Mouse (Mus musculus) CD8-positive naive resting alpha-beta T cell, adult 2 months (primary cell): ENCODE data around the gene Gdpd3.

Experiments used
- DNase-seq, 2 experiments: peaks; one replicate each; pipeline ENCODE4 v3.0.0; 2022; ENCODE audit warnings: low read depth in 2 of 2, low spot score in 2 of 2

Gdpd3 gene

DNA sequence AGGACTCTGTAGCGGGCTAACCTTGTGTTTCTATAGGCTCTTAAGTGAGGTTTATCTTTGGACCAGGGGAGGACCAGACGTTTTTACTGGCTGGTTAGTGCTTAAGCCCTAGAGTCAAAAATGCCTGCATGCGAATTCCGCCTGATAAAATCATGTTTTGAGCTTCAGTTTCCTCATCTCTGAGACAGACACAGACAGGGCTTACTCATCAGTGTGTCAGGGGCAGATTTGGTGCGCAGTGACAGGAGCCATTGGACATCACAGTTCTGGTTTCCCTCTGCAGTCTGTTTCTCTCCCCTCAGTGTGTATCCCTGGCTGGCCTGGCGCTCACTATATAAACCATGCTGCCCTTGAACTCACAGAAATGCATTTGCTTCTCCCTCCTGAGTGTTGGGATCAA, 37.0 kb downstream of the Gdpd3 start:
- DNase-seq, result no peak

DNA sequence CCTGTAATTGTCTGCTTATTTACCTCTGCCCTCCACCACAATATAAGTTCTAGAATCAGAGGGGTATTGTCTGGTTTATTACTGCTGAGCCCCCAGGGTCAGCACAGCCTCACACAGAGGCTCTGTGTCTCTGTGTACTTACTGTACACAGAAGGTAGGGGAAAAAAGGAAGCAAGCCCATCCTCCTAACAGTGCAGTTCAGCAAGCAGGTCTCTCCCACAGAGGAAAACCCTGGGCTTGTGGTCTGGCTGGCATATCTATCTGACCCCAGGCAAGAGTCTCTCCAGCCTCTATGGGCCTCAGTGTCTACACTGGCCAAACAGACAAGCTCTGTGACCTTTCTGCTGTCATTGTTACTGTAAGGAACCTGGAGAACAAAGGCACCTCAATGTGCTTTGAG, 37.6 kb downstream of the Gdpd3 start:
- DNase-seq, result no peak

DNA sequence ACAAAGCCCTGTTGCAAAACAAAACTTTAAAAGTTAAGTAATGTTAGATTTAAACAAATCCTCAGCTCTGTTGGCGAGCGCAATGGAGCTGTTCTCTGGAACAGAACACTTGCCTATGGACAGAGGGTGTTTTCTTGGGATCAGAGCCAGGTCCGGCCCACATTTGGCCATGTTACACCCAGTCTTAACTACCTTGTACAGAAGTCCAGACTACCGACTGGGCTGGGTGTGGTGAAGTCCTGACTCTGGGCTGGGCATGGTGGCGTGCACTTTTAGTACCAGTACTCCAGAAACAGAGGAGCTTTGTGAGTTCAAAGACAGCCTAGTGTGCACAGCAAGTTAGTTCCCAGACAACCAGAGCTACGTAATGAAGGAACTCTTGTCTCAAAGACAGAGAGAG, 40.8 kb downstream of the Gdpd3 start:
- no peak for DNase-seq

DNA sequence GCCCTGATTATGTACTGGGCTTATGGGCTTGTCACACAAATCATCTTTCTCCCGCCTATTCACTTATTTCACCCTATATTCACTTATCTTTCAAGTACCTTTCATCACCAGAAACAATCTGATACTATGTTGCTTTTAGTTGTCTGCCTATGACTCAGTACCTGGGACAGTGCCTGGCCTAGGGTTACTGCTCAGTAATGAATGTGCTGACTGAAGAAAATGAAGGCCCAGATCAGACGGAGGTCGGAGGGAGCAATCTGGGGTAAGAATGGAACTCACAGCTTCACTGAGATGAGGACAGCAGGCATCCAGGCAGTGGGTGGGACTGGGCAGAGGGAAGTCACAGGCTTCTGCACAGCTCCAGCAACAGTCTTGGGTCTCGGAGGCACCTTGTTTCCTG, 41.3 kb downstream of the Gdpd3 start:
- DNase-seq, result no peak

DNA sequence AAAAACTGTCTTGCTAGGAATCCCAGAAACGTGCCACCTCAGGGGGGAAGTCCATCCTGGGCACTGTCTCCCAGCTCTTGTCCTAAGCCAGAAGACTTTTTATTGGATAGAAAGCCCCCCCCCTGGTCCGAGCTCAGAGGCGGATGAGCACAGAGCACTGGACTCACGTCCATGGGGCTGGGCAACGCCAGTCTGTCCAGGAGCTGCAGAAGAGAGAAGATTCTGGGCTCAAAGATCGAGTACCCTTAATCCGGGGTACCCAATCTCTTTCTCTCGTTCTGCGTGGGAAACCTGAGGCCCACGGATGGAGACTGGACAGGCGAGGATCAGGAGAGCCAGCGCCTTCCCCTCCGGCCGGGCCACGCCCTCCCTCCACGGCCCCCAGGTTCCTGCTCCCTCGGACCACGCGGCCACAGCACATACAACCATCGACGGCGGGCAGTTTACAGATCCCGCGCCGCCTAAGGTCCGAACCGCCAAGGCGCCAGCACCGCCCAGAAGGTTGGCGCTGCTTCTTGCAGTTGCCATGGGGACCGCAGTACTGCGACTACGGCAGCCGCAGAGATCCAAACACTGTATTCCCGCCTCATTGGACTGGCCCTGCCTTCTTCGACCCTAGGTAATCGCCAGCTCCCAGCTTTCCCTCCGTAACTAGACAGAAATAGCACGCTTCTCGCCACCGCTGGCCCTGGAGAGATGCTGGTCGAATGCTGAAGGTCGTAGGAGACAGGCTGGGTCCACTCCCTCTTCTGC, 42.7 kb downstream of the Gdpd3 start:
- DNase-seq, result no peak

DNA sequence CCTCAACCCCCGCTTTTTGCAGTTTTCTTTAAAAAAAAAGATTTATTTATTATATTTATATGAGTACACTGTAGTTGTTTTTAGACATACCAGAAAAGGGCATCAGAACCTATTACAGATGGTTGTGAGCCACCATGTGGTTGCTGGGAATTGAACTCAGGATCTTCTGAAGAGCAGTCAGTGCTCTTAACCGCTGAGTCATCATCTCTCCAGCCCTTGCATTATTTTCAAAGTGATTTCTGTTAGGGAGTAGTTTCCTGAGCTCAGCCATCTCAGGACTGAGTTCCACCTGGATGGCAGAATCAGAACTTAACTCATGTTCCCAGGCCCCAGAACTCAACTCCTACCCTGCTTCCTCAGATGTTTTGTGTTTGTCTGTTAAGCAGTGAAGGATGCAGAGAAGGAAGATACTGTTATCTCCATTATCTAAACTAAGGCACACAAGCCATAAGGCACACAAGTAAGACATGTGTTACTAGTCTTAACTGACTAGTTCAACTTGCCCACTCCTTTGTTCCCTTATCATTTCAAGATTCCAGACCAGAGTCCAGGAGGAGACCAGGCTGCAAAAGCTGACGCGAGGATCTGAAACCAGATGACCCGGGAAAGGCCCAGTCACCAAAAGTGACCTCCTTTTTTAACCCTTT, 43.7 kb downstream of the Gdpd3 start:
- DNase-seq, result no peak

DNA sequence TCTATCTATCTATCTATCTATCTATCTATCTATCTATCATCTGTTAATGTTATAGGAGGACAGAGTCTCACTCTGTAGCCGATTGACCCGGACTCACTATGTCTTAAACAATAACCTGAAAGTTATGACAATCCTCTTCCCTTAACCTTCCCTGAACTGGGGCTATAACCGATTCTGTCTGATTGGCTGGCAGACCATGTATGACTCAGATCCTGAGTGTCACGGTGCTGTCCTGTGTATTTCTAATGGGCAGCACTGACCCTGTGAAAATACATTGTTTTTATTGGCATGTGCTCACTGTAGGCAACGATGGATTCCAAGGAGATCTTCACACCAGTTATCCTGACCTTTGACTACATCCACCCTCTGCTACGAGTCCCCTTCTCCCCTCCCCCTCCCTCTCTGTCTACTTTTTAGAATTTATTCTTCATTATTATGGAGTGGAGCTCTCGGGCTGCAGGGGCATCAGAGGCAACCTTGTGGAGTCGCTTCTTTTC, 49.6 kb downstream of the Gdpd3 start:
- no peak for DNase-seq

DNA sequence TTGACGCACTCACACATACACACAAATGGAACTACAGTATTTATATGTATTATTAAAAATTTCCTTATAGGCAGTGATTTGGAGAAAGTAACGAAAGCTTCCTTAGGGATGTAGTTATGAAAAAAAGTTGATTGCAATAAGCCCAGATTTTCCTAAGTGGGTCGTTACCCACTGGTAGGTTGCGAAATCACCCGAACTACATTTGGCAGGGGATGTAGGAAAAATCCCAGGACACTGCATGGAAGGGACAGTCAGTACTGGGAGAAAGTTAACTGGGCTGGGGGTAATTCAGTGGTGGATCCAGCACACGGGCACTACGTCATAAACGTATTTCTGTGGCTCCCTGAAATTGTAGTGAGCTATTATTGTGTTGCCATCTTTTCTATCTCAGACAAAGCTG, 50.4 kb downstream of the Gdpd3 start:
- DNase-seq, result no peak

DNA sequence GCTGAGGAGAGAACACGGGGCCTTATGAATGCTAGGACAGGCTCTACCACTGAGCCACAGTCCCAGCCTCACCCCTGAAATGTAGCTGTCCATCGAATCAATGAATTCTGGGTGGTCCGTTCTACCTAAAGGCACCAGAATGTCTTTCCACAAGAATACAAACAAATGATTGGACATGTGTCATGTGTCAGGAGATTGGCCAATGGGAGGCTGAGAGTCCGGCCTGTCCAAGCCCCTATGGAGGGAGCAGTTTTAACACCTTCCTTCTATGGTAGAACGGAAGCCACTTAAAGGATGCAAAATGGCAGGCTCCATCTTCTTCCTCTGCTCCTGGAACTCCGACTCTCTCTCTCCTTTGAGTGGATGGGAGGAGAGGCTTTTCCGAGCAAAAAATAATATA, 51.5 kb downstream of the Gdpd3 start:
- no peak for DNase-seq

DNA sequence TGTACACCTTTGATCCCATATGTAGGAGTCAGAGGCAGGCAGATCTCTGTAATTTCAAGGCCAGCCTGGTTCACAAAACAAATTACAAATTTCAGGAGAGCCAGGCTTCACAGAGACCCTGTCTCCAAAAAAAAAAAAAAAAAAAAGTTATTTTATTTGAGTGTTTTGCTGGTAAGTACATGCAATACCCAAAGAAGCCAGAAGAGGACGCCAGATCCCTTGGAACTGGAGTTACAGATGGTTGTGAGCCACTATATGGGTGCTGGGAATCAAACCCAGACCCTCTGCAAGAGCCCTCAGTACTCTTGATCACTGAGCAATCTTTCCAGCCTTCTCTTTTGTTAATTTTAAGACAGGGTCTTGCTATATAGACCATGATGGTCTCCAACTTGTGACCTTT, 52.7 kb downstream of the Gdpd3 start:
- DNase-seq, result no peak

DNA sequence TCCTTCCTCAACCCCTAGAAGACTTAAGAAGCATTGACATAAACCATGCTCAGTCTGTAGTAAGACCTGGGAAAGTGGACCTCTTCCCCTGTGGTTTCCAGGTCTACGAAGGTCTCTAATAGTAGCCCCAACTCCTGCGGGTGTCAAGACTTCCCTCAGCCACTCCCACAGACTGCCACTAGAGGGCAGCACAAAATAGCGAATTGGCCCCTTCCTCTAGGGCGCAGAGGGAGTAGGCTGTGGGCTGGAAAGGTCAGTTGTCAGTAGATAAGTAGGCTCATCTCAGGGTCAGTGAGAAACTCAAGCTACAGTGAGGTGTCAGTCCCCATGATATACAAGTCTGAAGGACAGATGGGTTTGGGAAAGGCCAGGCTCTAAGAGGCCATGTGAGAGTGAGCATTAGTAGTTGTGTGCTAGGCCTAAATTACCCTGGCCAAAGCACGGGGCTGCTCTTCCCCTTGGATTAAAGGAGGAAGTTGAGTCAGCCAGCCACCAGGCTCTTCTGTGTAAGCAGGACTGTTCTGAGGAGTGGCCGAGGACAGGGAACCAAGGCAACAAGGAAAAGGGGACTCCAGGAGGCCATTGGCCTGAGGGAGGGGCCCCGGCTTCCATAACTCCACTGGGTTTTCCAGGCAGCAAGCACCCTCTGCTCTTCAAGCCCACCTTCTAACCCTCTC, 55.8 kb downstream of the Gdpd3 start:
- DNase-seq, result peak; percentile 77 to 79

DNA sequence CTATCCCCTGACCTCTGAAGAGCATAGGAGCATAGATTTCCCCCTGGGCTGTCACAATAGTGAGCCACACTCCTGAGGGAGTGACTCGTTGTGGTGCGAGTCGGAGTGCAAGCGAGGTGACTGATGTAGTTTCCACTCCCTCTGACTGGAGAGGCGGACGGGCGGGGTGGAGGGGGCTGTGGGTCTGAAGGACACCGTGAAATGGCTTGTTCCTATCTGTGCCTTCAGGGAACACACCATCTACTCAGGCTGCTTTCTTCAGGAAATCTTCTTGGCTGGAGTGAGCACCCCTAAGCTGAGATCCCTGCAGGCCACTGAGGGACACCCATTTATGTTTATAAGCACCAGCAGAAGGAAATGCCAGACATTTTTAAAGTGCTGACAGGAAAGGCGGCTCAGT, 56.6 kb downstream of the Gdpd3 start:
- no peak for DNase-seq

DNA sequence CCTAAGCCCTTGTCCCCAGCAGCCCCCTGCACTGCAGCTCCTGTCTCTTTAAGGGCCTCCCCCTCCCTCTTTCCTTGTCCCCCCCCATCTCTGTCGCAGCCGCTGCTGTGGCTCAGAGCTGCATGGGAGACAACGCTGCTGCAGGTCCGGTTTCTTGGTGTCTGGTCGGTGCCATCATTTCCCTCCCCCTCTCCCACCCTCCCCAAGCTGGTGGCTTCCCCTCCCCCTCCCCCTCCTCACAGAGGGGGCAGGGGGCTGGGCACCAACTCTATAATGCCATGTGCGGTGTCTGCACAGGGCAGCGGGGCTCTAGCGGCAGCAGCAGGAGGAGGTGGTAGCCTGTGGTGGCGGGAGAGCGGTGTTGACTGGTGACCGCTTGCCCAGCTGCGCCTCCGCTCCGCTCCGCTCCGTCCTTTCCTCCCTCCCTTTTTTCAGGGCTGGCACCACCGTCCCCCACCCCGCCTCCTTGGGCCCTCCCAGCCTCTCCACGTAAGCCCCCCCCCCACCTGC, 57.1 kb downstream of the Gdpd3 start:
- no peak for DNase-seq

DNA sequence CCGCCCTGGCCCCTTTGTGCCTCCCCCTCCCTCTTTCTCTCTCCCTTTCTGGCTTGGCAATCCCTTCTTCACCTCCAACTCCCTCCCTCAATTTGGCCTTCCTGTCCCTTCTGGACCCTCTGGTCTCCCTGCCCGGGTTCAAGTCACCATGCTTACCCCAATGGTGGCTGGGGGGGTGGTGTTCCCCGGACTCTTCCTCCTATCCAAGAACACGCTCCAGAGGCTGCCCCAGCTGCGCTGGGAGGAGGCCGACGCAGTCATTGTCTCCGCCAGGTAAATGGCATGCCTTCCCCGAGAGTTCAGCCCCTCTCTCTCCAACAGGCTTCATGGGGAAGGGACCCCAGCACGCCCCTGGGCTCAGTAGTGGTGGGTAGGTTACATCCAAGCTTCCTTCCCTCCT, 57.8 kb downstream of the Gdpd3 start:
- no peak for DNase-seq
